Mouse (Mus musculus) MN1 (cell line): ENCODE data around the gene Uhrf1.

Source experiments
- DNase-seq: peaks from one replicate; pipeline ENCODE4 v3.0.0-alpha.2; 2016; ENCODE audit warnings: low spot score

The Uhrf1 gene

GRCm38 (mm10) chr17:56300186-56300585 lies 2.9 kb upstream of the Uhrf1 start, which contains the start of gene Arrdc5:
Gene Arrdc5, minus strand, starts transcription at chr17:56300286.
- DNase-seq, result no peak

- peak; percentile 80 for DNase-seq
Observed at GRCm38 (mm10) chr17:56302363-56302996, 641 bp upstream of the Uhrf1 start.

GRCm38 (mm10) chr17:56303847-56304586 lies 896 bp downstream of the Uhrf1 start:
- DNase-seq, result peak; percentile 99

GRCm38 (mm10) chr17:56304718-56305117 lies 1.6 kb downstream of the Uhrf1 start:
- DNase-seq, result no peak

GRCm38 (mm10) chr17:56305156-56305555 lies 2.0 kb downstream of the Uhrf1 start:
- DNase-seq, result no peak

GRCm38 (mm10) chr17:56305826-56306225 lies 2.7 kb downstream of the Uhrf1 start:
- DNase-seq, result peak; percentile 40

- DNase-seq, result no peak
Observed at GRCm38 (mm10) chr17:56308088-56308487, 5.0 kb downstream of the Uhrf1 start.

- no peak for DNase-seq
Observed at GRCm38 (mm10) chr17:56309191-56309945, 6.2 kb downstream of the Uhrf1 start.

GRCm38 (mm10) chr17:56324419-56324818 lies 21.3 kb downstream of the Uhrf1 start:
- DNase-seq, result peak; percentile 33

GRCm38 (mm10) chr17:56325450-56326152 lies 22.5 kb downstream of the Uhrf1 start, which contains the start of gene Kdm4b:
Gene Kdm4b, plus strand, starts transcription at chr17:56326062.
- peak; percentile 100 for DNase-seq

- peak; percentile 35 for DNase-seq
Observed at GRCm38 (mm10) chr17:56326153-56327147, 23.3 kb downstream of the Uhrf1 start.

- DNase-seq, result no peak
Observed at GRCm38 (mm10) chr17:56329267-56329666, 26.1 kb downstream of the Uhrf1 start.

GRCm38 (mm10) chr17:56330345-56330744 lies 27.2 kb downstream of the Uhrf1 start:
- DNase-seq, result no peak

- no peak for DNase-seq
Observed at GRCm38 (mm10) chr17:56331256-56331655, 28.1 kb downstream of the Uhrf1 start.

- no peak for DNase-seq
Observed at GRCm38 (mm10) chr17:56332987-56333386, 29.9 kb downstream of the Uhrf1 start.

- DNase-seq, result peak; percentile 79
Observed at GRCm38 (mm10) chr17:56337190-56337589, 34.1 kb downstream of the Uhrf1 start.

- no peak for DNase-seq
Observed at GRCm38 (mm10) chr17:56337791-56338190, 34.7 kb downstream of the Uhrf1 start.

GRCm38 (mm10) chr17:56338909-56339308 lies 35.8 kb downstream of the Uhrf1 start:
- DNase-seq, result peak; percentile 46

GRCm38 (mm10) chr17:56340717-56341116 lies 37.6 kb downstream of the Uhrf1 start:
- DNase-seq, result no peak

GRCm38 (mm10) chr17:56343466-56343865 lies 40.3 kb downstream of the Uhrf1 start:
- no peak for DNase-seq

GRCm38 (mm10) chr17:56345364-56345763 lies 42.2 kb downstream of the Uhrf1 start:
- DNase-seq, result no peak
